Mouse (Mus musculus) neural tube, embryonic 10.5 days (tissue): ENCODE results near the gene Nod2.

ENCODE experiments used
- DNase-seq: peaks from one replicate; pipeline ENCODE4 v3.0.0-alpha.2; 2017; ENCODE audit warnings: low spot score; ENCODE audit errors: extremely low spot score

Gene Nod2

GRCm38 (mm10) chr8:88675372-88676165 lies 28.5 kb downstream of the Nod2 start:
- DNase-seq: no peak

GRCm38 (mm10) chr8:88677071-88677470 lies 30.0 kb downstream of the Nod2 start:
- no peak for DNase-seq

- no peak for DNase-seq
Observed at GRCm38 (mm10) chr8:88680566-88680965, 33.5 kb downstream of the Nod2 start.

DNA sequence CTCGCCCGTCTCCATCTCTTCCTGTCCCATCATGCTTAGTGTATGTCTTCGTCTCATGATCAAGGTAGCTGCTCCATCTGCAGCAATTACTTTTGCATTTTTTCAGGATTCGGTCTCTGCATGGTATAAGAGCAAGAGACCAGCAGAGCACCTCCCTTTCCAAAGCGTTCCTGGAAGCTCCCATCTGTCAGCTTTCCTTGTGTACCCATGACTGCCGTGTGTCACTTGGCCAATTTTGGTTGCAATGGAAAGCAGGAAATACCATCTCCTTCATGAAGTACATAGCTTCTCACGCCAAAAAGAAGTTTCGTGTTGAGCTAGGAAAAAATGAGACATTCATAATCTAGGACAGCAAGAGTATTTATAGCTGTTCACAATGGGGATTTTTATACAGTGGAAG lies 33.9 kb downstream of the Nod2 start:
- DNase-seq: no peak

DNA sequence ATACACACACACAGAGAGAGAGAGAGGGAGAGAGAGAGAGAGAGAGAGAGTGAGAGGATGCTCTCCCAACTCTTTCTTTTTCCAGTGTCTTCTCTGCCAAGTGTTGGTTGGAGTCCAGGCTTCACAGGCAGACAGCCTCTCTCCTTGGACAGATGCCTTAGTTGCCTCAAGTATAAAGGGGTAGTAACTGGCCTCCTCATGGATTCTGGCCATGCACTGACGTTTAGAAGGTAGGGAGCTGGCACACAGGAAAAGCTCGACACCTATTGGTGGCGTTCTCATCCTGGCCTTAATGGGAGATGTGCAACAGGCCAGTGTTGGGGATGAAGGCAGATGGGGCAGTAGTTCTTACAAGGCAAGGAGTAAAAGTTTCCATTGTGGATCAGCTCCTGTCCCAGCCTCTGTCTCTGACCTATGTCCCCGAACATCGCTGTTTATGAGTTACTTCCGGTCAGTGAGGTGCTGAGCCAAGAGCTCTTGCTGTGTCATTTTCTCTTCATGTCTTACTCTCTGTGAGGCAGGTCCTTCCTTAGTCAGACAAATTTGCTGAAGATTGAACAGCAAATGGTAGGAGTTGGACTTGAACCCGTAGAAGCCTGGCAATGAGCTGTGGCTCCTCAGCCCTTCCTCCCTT lies 36.7 kb downstream of the Nod2 start:
- no peak for DNase-seq

DNA sequence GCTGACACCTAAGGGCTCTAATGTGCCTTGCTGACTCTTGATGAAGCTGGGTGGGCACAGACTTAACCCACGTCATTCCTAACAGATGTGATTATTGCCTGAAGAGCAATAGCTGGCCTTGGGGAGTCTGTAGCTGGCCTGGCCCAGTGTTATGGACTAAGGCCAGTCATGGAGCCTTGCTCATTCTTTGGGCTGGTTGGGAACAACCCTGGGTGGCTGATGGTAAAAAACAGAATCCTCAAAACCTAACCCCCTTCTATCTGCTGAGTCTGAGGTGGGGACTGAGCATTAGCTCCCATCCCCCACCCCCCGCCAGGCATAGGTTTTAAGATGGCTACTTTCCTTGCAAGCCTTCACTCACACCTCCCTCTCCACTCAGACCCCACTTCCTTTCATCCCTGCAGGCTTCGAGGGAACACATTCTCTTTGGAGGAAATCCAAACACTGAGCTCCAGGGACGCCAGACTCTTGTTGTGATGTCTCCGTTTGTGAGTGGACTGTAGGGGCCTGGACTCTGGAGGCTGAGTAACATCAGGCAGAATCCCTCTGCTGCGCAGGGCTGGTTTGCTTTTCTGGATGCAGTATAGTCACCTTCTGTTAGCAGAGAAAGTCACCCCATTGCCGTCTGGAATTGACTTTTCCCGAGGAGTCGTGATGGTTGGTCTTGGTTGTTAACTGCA lies 39.3 kb downstream of the Nod2 start:
- peak; percentile 11 for DNase-seq

DNA sequence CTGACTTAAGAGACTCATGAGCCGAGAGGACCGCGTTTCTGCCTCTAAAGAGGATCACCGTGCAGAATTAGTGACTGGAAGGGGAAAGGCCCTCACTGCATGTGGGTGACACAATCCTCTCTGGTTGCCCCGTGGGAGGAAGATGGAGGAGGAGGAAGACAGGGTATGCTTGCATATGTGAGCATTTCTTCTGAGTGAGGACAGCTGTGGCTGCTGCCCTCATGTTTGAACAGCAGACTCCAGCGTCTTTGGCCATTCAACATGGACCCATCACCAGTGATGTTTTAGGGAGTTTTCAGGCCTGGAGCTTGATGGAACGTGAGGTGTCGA lies 39.8 kb downstream of the Nod2 start:
- peak; percentile 11 for DNase-seq

- no peak for DNase-seq
Observed at GRCm38 (mm10) chr8:88689151-88689550, 42.0 kb downstream of the Nod2 start.

- no peak for DNase-seq
Observed at GRCm38 (mm10) chr8:88689891-88690290, 42.8 kb downstream of the Nod2 start.

GRCm38 (mm10) chr8:88691342-88691948 lies 44.3 kb downstream of the Nod2 start:
- no peak for DNase-seq

- DNase-seq: no peak
Observed at GRCm38 (mm10) chr8:88691961-88692360, 44.8 kb downstream of the Nod2 start.

GRCm38 (mm10) chr8:88692866-88693265 lies 45.8 kb downstream of the Nod2 start:
- DNase-seq: no peak

- DNase-seq: no peak
Observed at GRCm38 (mm10) chr8:88693376-88693775, 46.3 kb downstream of the Nod2 start.

DNA sequence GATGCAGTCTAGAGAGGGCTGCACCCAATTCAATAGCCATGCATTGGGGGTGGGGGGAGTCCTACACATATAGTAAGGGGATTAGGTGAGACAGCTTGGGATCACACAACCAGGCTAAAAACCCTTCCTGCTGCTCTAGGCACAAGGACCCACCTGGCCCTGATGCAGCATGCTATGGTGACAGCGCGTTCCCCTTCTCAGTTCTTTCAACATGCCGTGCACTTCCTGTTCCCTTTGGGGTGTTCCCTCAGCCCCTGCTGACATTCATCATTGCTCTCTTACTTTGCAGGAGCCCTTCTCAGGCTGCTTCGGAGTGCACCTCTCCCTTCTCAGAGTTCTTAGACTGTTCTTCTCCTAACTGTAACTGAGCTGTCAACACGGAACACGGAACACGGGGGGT lies 47.2 kb downstream of the Nod2 start:
- no peak for DNase-seq

- DNase-seq: no peak
Observed at GRCm38 (mm10) chr8:88696228-88696627, 49.1 kb downstream of the Nod2 start.

DNA sequence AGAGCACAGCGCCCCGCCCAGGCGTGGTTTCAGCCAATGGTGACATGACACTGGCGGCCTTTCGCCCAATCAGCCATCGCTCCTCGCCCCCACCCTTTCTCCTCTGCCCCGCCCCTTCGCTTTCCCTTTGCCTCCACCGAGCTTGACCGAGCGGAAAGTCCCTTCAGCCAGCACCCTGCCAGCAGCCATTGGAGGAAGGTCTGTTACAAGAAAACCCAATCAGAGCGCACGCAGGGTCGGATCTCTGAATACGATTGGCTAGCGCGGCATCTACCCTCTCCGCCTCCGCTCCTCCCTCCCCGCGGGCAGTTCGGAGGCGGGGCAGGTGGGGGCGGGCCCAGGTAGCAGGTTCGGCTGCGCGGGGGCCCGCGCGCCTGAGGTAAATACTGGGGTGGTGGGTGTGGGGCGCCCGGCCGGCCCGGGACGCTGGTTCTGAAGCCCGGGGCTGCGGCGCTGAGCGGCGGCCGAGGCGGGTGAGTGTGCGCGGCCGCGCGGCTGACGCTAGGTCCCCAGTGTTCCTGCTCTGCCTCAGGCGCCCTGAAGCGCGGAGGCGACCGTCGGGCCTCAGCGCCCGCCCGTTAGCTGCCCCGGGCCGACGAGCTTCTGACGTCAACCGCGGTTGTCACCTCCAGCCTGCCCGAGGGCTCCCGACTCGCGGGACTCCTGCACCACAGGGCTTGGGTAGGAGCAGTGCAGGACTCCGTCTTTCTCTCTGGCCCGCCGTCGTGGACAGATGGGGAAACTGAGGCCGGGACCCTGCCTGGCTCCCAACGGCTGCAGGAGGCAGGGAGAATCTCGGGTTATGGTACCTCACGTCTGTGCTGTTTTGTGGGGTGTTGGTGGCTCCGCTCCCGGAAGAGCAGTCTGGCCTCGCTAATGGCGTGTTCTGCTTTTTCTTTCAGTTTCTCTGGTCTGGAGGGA lies 49.9 kb downstream of the Nod2 start, which contains the start of gene Cyld:
Gene Cyld, plus strand, starts transcription at position 308 of the 921 bp plus-strand sequence.
- DNase-seq: peak; percentile 97

DNA sequence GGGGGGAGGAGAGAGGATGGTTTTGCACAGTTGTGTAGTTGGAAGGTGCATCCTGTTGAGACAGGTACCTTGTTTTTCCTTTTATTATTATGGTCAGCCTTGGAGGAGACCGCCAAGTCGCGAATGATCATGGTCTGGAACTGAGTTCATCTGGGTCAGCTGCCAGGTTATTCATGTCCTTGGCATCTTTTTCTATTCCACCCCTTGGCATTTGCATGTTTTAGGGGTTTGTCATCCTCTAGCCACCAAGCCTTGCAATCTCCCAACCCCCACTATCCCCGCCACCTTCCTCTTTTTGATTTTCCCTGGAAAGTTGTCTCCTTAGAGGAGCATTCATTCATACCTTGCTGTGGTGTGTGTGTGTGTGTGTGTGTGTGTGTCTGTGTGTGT lies 50.5 kb downstream of the Nod2 start:
- DNase-seq: no peak

DNA sequence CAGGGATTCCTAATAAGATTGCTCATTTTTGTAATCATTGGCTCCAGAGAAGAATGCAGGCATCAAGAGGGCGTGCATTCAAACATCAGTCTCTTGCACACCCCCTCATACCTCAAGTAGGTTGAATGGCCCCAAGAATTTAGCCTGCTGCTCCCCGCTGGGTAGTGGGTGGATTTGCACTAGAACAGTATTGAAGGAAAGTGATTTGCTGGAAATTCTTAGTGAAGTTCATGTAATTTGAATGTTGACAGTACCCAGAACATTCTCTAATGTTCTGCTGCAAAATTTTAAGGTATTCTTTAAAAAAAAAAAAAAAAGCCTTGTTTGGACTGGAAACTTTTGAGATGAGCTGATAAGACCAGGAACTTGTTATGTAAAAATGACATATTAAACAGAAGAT lies 50.9 kb downstream of the Nod2 start:
- no peak for DNase-seq

DNA sequence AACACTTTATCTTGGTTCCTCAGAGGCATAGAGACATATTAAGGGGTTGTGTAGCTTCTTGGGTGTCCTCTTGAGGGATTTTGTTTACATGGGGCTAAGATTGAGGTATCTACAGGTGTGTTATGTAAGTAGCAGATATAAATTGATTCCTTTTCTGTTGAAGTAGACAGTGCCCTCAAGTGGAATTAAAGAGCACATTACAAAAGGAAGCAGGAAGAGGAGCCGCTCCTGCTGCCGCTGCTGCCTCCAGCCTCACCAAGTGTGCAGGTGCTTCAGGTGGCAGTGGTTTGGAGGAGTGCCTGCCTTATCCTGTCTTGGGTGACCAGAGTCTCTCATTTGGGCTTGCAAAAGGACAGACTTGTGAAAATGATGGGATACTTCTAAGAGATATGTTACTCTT lies 54.5 kb downstream of the Nod2 start:
- DNase-seq: no peak

DNA sequence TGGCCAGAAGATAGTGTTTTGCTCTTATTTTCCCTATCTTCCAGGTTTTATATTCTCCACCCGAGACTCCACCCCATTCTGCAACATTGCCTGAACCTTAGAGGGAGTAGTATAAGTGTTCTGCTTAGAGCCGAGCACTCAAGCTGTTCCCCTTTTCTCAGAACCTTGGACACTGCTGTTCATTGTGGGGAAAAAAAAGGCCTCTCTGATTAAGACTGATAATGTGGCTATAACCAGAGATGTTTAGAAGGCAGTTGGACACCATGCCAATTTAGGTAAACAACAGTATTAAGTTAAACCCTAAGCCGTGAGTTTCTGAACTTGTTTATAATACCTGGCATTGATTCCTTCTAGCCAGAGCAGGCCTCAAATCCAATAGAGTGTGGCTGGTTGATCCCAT lies 55.7 kb downstream of the Nod2 start:
- no peak for DNase-seq
